Mouse (Mus musculus) adrenal gland, postnatal 25 days (tissue): ENCODE results near the gene Myo7a. TPM values are rescaled to one million over a fixed set of nuclear protein-coding genes. Genes with fewer than 3 reads are reported as not detected.

Source experiments
- DNase-seq: peaks from one replicate; pipeline ENCODE4 v3.0.0; 2021; ENCODE audit warnings: mixed read lengths
- long read RNA-seq: library from polyadenylated mRNA; stranded (forward); transcript quantifications from one replicate; pipeline ENCODE4 v2.0.0, GENCODE M21; 2021
- total RNA-seq: library from RNA; stranded (reverse); gene quantifications from 2 replicates; pipeline ENCODE4 v1.2.3, GENCODE M21; 2021

Gene Myo7a
- total RNA-seq = 91.2 and 206 TPM in 2 replicates
- long read RNA-seq, partial matches to known transcripts = 18 of 24 reads
- long read RNA-seq, other reads (novel, unspliced or antisense) = 6 of 24 reads

DNA sequence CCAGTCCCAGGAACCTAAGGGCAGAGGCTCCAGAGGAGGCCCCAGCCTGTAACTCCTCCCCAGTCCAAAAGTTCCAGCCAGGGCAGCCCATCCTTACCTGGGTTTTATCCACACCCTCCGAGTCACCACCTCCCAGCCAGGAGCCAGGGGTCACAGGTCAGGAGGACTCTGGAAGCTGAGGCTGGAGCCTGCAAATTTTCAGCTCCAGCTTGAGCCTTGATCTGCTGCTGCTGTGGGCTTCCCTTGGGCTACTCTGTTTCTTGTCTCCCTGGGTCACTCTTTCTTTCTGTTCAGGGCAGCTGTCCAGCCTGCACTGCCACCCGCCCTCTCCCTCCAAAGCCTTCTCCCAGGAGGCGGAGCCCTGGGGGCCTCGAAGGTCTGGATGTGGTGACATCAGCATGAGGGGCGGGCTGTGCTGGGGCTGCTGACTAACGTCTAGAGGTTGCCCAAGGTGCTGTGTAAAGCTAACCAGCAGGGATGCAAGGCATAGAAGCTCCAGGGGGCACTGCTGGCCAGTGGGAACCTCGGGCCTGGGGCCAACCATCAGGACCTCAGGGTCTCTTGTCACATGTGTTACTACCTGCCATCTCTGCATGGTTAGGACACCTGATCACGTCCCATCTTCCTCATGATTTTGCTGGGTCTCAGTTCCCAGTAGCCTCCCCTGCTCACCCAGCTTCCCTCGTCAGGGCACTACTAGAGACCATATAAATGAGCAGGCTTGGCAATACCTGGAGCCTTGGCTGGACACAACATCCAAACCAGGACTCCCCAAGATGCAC is at the start of gene Myo7a:
Gene Myo7a (minus strand): TSS at position 346 of the 782 bp plus-strand sequence.
- DNase-seq = peak; percentile 85

- no peak for DNase-seq
Observed at GRCm38 (mm10) chr7:98164999-98165528, 45.7 kb upstream of the Myo7a start.

DNA sequence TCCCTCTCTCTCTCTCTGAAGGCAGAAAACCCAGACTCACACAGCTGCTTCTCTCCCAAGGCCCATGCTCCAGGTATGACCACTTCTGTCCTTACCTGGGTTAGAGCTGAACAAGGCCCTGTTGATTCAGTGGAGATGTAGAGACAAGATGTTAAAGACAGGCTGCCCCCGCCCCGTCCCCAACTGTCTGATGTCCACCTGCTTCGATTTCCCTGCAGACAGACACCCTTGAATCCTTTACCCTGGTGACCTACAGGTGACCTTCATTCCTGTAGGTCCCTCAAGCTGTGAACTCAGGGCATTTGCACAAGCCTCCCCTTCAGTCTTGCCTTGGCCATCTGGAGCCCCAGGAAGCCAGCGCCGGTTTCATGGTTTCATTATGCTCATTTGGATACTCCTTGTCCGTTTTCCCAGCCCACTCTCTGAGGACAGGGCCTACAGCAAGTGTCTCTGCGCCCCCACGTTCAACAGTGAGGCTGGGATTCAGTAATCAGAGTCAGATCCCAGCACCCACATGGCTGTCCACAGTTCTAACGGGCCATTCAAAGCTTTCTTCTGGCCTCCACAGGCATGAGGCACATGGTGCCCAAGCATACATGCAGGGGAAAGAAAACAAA is 45.2 kb upstream of the Myo7a start:
- DNase-seq = no peak

GRCm38 (mm10) chr7:98163700-98164099 is 44.4 kb upstream of the Myo7a start:
- DNase-seq = no peak

DNA sequence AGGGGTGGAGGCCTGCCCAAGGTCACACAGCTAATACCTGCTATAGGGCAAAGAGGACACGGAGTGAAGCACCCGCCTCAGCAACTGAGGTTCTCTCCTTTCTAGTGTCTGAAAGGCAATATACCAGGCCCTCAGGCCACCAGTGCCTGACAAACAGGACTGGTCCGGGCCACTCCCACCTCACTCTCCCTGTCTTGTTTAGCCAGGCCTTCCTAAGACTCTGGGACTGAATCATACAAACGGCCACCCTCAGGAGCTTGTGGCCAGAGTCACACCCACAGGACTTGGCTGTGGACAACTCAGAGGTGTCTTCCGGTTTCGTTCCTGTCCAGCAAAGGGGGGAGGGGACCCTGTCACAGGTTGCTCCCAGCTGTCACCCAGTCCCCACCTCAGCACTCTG is 42.9 kb upstream of the Myo7a start:
- no peak for DNase-seq

GRCm38 (mm10) chr7:98160041-98160740 is 40.9 kb upstream of the Myo7a start:
- DNase-seq = no peak

- DNase-seq = no peak
Observed at GRCm38 (mm10) chr7:98158481-98158880, 39.2 kb upstream of the Myo7a start.

GRCm38 (mm10) chr7:98157636-98158332 is 38.5 kb upstream of the Myo7a start:
- no peak for DNase-seq

DNA sequence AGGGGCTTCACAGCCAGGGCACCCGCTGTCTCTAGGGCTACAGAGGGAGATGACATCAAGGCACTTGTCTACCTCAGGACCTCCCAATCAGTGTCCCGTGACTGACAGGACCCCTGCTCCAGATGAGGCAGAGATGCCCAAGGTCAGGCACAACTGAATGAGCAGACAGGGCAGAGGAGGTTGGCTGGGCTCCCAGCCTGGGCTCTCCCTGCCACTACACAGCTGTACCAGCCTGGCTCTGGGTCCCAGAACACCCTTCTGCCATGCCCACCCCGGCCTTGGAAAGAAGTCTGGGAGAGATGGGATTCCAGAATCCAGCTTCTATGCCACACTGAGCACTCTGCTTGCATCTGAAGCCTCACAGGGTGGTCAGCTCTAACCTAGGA is 36.9 kb upstream of the Myo7a start:
- peak; percentile 66 for DNase-seq

- peak; percentile 70 for DNase-seq
Observed at GRCm38 (mm10) chr7:98155546-98156279, 36.4 kb upstream of the Myo7a start.

- DNase-seq = no peak
Observed at GRCm38 (mm10) chr7:98153892-98154291, 34.6 kb upstream of the Myo7a start.

- no peak for DNase-seq
Observed at GRCm38 (mm10) chr7:98153345-98153744, 34.0 kb upstream of the Myo7a start.

GRCm38 (mm10) chr7:98152400-98152799 is 33.1 kb upstream of the Myo7a start:
- DNase-seq = no peak

DNA sequence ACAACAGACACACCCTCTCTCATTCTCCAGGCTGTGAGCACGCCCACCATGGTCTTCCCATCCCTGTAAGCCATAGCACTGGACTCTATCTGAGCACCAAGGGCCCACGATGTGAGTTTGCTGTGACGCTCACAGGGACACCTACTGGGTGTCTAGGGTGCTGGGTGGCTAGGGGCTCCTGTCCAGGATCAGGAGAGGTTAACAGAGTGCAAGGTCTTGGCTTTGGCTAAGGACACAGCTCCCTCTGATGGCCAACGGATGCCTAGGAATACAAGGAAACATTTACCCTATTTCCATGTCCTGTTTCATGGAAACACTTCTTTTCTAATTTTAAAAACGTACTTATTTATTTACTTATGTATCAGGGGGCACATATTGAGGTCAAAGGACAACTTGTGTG is 31.2 kb upstream of the Myo7a start:
- no peak for DNase-seq

GRCm38 (mm10) chr7:98149802-98150201 is 30.5 kb upstream of the Myo7a start:
- DNase-seq = no peak

DNA sequence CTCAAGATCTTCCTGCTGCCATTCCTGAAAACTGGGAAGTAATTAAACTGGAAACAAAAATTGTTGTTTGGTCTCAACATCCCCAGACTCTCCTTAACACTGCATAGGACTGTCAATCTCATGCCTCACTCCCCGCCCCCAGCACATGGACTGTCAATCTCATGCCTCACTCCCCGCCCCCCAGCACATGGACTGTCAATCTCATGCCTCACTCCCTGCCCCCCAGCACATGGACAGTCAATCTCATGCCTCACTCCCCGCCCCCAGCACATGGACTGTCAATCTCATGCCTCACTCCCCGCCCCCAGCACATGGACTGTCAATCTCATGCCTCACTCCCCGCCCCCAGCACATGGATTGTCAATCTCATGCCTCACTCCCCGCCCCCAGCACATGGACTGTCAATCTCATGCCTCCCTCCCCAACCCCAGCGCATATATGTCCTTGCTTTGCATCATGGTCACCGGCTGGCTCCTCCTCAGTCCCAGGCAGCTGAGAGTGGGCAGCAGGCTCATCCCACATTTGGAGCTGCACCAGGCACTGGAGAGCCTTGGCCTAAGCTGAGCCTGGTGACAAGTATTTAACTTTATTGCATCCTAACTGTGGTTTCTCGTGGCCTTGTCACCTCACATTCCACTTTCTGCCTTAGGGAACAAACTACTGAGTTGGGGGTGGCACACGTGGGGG is 29.5 kb upstream of the Myo7a start:
- DNase-seq = no peak

DNA sequence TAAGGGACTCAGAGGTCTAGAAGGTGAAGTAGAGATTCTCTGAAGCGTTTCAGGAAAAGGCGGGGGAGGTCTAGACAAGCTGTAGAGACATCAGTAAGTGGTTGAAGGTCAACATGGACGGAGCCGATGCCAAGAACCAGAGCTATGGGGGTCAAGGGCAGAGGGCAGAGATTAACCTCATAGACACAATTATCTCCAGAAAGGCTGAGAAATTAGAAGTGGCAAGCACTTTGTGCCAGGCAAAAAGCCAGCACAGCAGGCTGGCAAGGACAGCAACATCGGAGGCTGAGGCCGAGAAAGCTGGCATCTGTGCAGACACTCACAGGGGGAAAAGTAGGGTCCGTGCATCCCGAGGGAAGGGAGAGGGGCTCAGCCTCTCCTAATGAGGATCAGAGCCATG is 28.4 kb upstream of the Myo7a start:
- DNase-seq = peak; percentile 49

DNA sequence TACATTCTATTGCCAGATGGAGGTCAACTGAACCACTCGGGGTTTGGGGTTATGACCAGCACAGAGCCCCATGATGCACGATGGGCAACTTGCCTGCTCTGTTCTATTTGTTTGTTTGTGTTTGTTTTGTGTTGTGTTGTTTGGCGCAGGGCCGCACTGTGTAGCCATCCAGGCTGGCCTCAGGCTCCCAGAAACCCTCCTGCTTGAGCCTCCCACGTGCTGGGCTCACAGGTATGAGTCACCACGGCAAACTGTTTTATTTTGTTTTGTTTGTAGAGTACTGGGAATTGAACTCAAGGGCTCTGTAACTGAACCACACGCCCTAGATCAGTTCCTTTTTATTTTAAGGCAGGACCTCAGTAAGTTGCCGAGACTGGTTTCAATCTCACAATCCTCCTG is 27.1 kb upstream of the Myo7a start:
- DNase-seq = no peak

GRCm38 (mm10) chr7:98145842-98146446 is 26.6 kb upstream of the Myo7a start:
- no peak for DNase-seq

- no peak for DNase-seq
Observed at GRCm38 (mm10) chr7:98145402-98145801, 26.1 kb upstream of the Myo7a start, which contains the start of gene Omp. Gene Omp (minus strand): TSS chr7:98145502.
